Mouse (Mus musculus) testis, adult 2 months (tissue): ENCODE results near the gene P2ry4.

Source experiments
- CTCF ChIP-seq: fragments of 200-500 bp; IDR thresholded peaks from 2 replicates; pipeline ENCODE4 v1.5.1; 2012; ENCODE audit warnings: low read depth, mild to moderate bottlenecking, inconsistent platforms, low read length, moderate library complexity; ENCODE audit not compliant: control insufficient read depth, insufficient read depth, insufficient replicate concordance
- POLR2A ChIP-seq: fragments of 200-500 bp; IDR thresholded peaks from 2 replicates; pipeline ENCODE4 v1.6.1; 2012; ENCODE audit warnings: low read depth, mild to moderate bottlenecking, inconsistent platforms, low read length, moderate library complexity; ENCODE audit not compliant: control insufficient read depth

DNA sequence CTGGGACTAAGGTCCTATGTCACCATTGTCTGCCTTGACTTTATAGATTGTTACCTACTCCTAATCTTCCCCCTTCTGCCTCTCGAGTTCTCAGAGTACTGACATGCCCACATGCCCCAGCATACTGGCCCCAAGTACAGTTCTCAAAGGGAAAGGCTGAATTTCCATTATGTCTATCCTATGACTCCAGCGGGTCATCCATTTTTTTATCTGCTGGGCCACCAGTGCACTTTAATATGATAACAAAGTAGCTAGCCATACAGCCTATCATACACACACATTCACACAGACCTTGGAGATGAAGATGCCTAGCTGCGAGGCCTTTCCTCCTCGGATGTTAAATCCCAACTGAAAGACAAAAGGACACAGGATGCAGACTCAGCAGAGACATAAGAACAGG is 29.6 kb upstream of the P2ry4 start:
- no peak for TF ChIP-seq CTCF
- no peak for TF ChIP-seq POLR2A
